Mouse (Mus musculus) megakaryocyte-erythroid progenitor cell, adult 5 weeks (primary cell): ENCODE measurements around the gene Trmt44. TPM values are rescaled to one million over a fixed set of nuclear protein-coding genes. Genes with fewer than 3 reads are reported as not detected.

Experiments
- polyA plus RNA-seq: library from polyadenylated mRNA; stranded (reverse); fragments of >175 nt; gene quantifications from 2 replicates; pipeline ENCODE4 v1.2.3, GENCODE M21; 2012

Gene Trmt44
- 3.1 and 3.3 TPM in 2 replicates for polyA plus RNA-seq

GRCm38 (mm10) chr5:35574653-35575599 is at the start of gene Trmt44:
Trmt44 (minus strand) TSS chr5:35575070.

GRCm38 (mm10) chr5:35582445-35583220 is 7.8 kb upstream of the Trmt44 start, which contains the start of gene Acox3:
Acox3 (plus strand) TSS chr5:35583040.

GRCm38 (mm10) chr5:35525469-35526123 is 49.3 kb downstream of the Trmt44 start, which contains the start of gene Cpz:
Cpz (minus strand) TSS chr5:35525698.

Other genes with a start within 250 kb of the Trmt44 start
- gene Hmx1, start 186.0 kb downstream of the Trmt44 start, polyA plus RNA-seq = not detected in 2 replicates
- not detected in 2 replicates for gene Cpz, start 49.4 kb downstream of the Trmt44 start, polyA plus RNA-seq
- gene Acox3, start 8.0 kb upstream of the Trmt44 start, polyA plus RNA-seq = 12.9 and 14.7 TPM in 2 replicates
- gene Htra3, start 104.7 kb upstream of the Trmt44 start, polyA plus RNA-seq = 0.31 and 1.0 TPM in 2 replicates
- gene Sh3tc1, start 164.9 kb upstream of the Trmt44 start, polyA plus RNA-seq = 11.0 and 11.7 TPM in 2 replicates
- 0.17 and 0.84 TPM in 2 replicates for gene Ablim2, start 182.8 kb upstream of the Trmt44 start, polyA plus RNA-seq